Mouse (Mus musculus) kidney, adult 18-20 months (tissue): ENCODE data around the gene Cd68.
A peak's percentile ranks its signal among the peaks of the same experiment; 100 is the strongest.
"Not testable (repeated sequence)": the region's sequence is repeated elsewhere in the genome, so short reads cannot be mapped to it uniquely, and the experiment has no call there.

Experiments
- DNase-seq: peaks from one replicate; pipeline ENCODE4 v3.0.0; 2021

Gene Cd68

GRCm38 (mm10) chr11:69665961-69666664 is at the start of gene Cd68:
Gene Cd68, minus strand, starts transcription at chr11:69666153.
- no peak for DNase-seq

- DNase-seq, result peak; percentile 73
Observed at GRCm38 (mm10) chr11:69715482-69715881, 49.5 kb upstream of the Cd68 start.

- peak; percentile 68 for DNase-seq
Observed at GRCm38 (mm10) chr11:69714636-69715329, 48.8 kb upstream of the Cd68 start.

GRCm38 (mm10) chr11:69712954-69713672 is 47.2 kb upstream of the Cd68 start:
- DNase-seq, result peak; percentile 17

- DNase-seq, result no peak
Observed at GRCm38 (mm10) chr11:69711082-69711481, 45.1 kb upstream of the Cd68 start.

- no peak for DNase-seq
Observed at GRCm38 (mm10) chr11:69710470-69710869, 44.5 kb upstream of the Cd68 start.

- DNase-seq, result no peak
Observed at GRCm38 (mm10) chr11:69709554-69710446, 43.8 kb upstream of the Cd68 start.

GRCm38 (mm10) chr11:69708614-69709265 is 42.8 kb upstream of the Cd68 start:
- DNase-seq, result no peak

- DNase-seq, result no peak
Observed at GRCm38 (mm10) chr11:69707873-69708381, 42.0 kb upstream of the Cd68 start.

GRCm38 (mm10) chr11:69707480-69707847 is 41.5 kb upstream of the Cd68 start:
- DNase-seq, result no peak

GRCm38 (mm10) chr11:69706775-69707479 is 41.0 kb upstream of the Cd68 start:
- DNase-seq, result peak; percentile 85

GRCm38 (mm10) chr11:69704613-69705010 is 38.7 kb upstream of the Cd68 start:
- no peak for DNase-seq

GRCm38 (mm10) chr11:69703814-69704612 is 38.1 kb upstream of the Cd68 start:
- DNase-seq, result no peak

- not testable (repeated sequence) for DNase-seq
Observed at GRCm38 (mm10) chr11:69703381-69703780, 37.4 kb upstream of the Cd68 start.

GRCm38 (mm10) chr11:69702886-69703285 is 36.9 kb upstream of the Cd68 start:
- DNase-seq, result not testable (repeated sequence)

GRCm38 (mm10) chr11:69699595-69699994 is 33.6 kb upstream of the Cd68 start:
- no peak for DNase-seq

- no peak for DNase-seq
Observed at GRCm38 (mm10) chr11:69698574-69698973, 32.6 kb upstream of the Cd68 start.

- no peak for DNase-seq
Observed at GRCm38 (mm10) chr11:69697396-69697795, 31.4 kb upstream of the Cd68 start.

- DNase-seq, result peak; percentile 87
Observed at GRCm38 (mm10) chr11:69695361-69696181, 29.6 kb upstream of the Cd68 start, which contains the start of the genes Tnfsf12 and Tnfsfm13. Gene Tnfsf12, minus strand, starts transcription at chr11:69695849. Gene Tnfsfm13, minus strand, starts transcription at chr11:69696098.

GRCm38 (mm10) chr11:69695046-69695360 is 29.1 kb upstream of the Cd68 start:
- DNase-seq, result no peak
